ENCODE assay signal across 8 mouse cellular contexts in the genomic region with DNA sequence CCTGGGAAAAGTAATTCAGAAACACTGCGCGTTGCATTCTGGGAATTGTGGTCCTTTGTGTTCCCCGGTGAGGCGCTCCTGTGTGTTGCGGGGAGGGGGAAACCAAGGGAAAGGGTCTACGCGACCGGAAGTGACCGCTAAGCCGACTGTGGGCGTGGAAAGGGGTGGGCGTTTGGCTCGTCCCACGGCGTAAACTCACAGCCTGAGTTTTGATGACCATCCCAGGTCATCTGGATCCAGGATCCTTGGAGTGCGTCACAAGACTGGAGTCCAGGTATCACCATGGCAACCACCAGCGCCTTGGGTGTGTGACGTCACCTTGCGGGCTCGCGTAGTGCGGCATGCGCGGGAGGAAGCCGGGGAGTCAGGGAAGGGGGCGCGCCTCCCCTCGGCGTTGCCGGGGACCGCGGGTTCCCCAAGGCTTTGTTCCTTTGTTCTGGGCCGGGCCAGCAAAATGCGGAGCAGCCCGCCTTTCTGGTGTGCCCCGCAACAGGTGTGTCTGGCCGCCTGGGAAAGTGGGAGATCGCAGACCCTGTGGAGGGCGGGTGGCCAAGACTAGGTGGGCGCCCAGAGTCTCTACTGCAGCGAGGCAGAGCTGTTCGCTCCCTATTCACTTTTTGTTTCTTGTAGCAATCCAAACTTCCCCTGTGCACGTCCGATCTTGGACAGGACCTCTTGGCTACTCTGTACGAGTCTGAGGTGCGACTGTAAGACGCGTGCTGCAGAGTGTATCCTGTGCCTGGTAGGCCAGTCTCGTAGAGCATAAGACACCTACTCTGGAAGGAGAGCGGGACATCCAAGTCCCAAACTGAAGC. TPM values are rescaled to one million over a fixed set of nuclear protein-coding genes. Genes with fewer than 3 reads are reported as not detected.
A peak's percentile ranks its signal among the peaks of the same experiment; 100 is the strongest.
DNase-seq lines count a peak whose midpoint lies in the region; ATAC-seq and TF ChIP-seq lines count a peak whose summit lies in the region.

TSS of gene Zfp184 (plus strand) at position 169 of the 815 bp plus-strand sequence.

- peak within 1 kb of the TSS; percentile 60 for H3K4me3 ChIP-seq in cortical plate, adult 2 months (ENCODE audit: insufficient read depth, low read length)

- TF ChIP-seq CTCF in cortical plate, adult 2 months (IDR thresholded peaks at IDR 0.05; ENCODE audit: extremely low read depth, insufficient read depth, low read length), result no peak

- no peaks in the 10 kb centered on the region for H3K4me1 ChIP-seq in cortical plate, adult 2 months (ENCODE audit: control insufficient read depth, insufficient read depth, low read length)

- no peak within 1 kb of the TSS for H3K27ac ChIP-seq in cortical plate, adult 2 months (ENCODE audit: insufficient read depth, low read length)

- TF ChIP-seq POLR2A in cortical plate, adult 2 months (IDR thresholded peaks at IDR 0.05; ENCODE audit: extremely low read depth, insufficient read depth, low read length), result peak; percentile 4; the same call in 1 of the 2 replicates

- peak; percentile 80 for DNase-seq in adipocyte (ENCODE audit: low spot score)
- peak; percentile 62 to 69 for DNase-seq in gastrocnemius, adult 8-10 months (ENCODE audit: low spot score in 2 of 2)
- DNase-seq in induced T-regulatory cell, adult 2 months (ENCODE audit: low read depth), result peak; percentile 84
- DNase-seq in left cerebral cortex, adult 8-10 months (ENCODE audit: low spot score in 2 of 2), result peak; percentile 86 to 89
- DNase-seq in right cerebral cortex, adult 2 months (ENCODE audit: low spot score in 2 of 2), result peak; percentile 93 to 95
- peak; percentile 25 for DNase-seq in urinary bladder, postnatal 10 days (ENCODE audit: low spot score)

- ATAC-seq in megakaryocyte, adult 5-6 weeks (ENCODE audit: poor library complexity, severe bottlenecking), result peak; percentile 72

RNA-seq across cellular contexts. Expression of gene Zfp184, which starts in this region (rescaled TPM):
- 2.2 and 2.3 TPM in 2 replicates for polyA plus RNA-seq in cortical plate, adult 2 months (2012; rRNA removed)
- total RNA-seq in gastrocnemius, adult 8-10 months (2022), result 1 to 10 TPM in 1 of 4 experiments, under 1 TPM in 3; 0.48 to 1.4 (median 0.80) TPM
- 1 to 10 TPM; 2.4 to 4.1 (median 3.3) TPM for total RNA-seq in left cerebral cortex, adult 8-10 months (2022)
- total RNA-seq in megakaryocyte, adult 5-6 weeks (2015), result 0.23 and 0.36 TPM in 2 replicates
- total RNA-seq in megakaryocyte, adult 5-6 weeks (2017), result 0.65 TPM in 1 of 2 replicates, not detected in the other

Comparison
In these comparisons a context has a peak if more than half of its experiments do, and no peak if none do; other contexts are left out.
1. Peak in ATAC-seq in megakaryocyte, adult 5-6 weeks; RNA of the gene not detected or under 1 TPM.
2. DNase-seq: peak in every context shown above with its lines; median percentile 94 in right cerebral cortex, adult 2 months; 88 in left cerebral cortex, adult 8-10 months; 84 in induced T-regulatory cell, adult 2 months; 80 in adipocyte; 66 in gastrocnemius, adult 8-10 months; 25 in urinary bladder, postnatal 10 days.